Mouse (Mus musculus): ENCODE results near the gene Golga4. TPM values are rescaled to one million over a fixed set of nuclear protein-coding genes. Genes with fewer than 3 reads are reported as not detected.

Gene Golga4
- polyA plus RNA-seq, 1 experiment from 2014 or later: 41.5 TPM

- Histone ChIP-seq H3K9ac (ENCODE audit: low read depth, low read length) (no peak overlapping the region), H3K4me1 (ENCODE audit: control insufficient read depth, insufficient read depth, low read length) (peaks cover 9% of the 10 kb centered on the region), H3K27ac (ENCODE audit: low read length) (no peak overlapping the region), H3K36me3 (ENCODE audit: control insufficient read depth, insufficient read depth, low read length) (no peaks in the 10 kb centered on the region), H3K27me3 (ENCODE audit: control insufficient read depth, insufficient read depth, low read depth, low read length) (peaks cover 6% of the 10 kb centered on the region), H3K4me3 (ENCODE audit: low read depth, low read length) (no peak overlapping the region), H3K9me3 (replicated peaks; ENCODE audit: control insufficient read depth, low read length, poor library complexity, severe bottlenecking) (no peaks in the 10 kb centered on the region), H3K4me2 (ENCODE audit: low read length) (peak overlapping the region; percentile 21; the same call in 1 of the 2 replicates)
- no peak for ATAC-seq
- WGBS: 65% methylated on average over 20 of the region's 20 CpGs
Observed at GRCm38 (mm10) chr9:118611958-118612581, 106.0 kb downstream of the Golga4 start.

- H3K4me1 ChIP-seq (ENCODE audit: control insufficient read depth, insufficient read depth, low read length): no peaks in the 10 kb centered on the region; the same call in 1 of the 2 replicates
- no peak overlapping the region for H3K4me2 ChIP-seq (ENCODE audit: low read length)
- WGBS: 77% methylated on average over 5 of the region's 5 CpGs
- H3K27ac ChIP-seq (ENCODE audit: low read length): no peak overlapping the region
- no peaks in the 10 kb centered on the region for H3K9me3 ChIP-seq (replicated peaks; ENCODE audit: control insufficient read depth, low read length, poor library complexity, severe bottlenecking)
- H3K27me3 ChIP-seq (ENCODE audit: control insufficient read depth, insufficient read depth, low read depth, low read length): no peaks in the 10 kb centered on the region
- H3K4me3 ChIP-seq (ENCODE audit: low read depth, low read length): no peak overlapping the region
- no peaks in the 10 kb centered on the region for H3K36me3 ChIP-seq (ENCODE audit: control insufficient read depth, insufficient read depth, low read length)
- H3K9ac ChIP-seq (ENCODE audit: low read depth, low read length): no peak overlapping the region
- no peak for ATAC-seq
Observed at GRCm38 (mm10) chr9:118617237-118617636, 111.2 kb downstream of the Golga4 start.

- H3K4me1 ChIP-seq (ENCODE audit: control insufficient read depth, insufficient read depth, low read length): no peaks in the 10 kb centered on the region
- H3K9me3 ChIP-seq (replicated peaks; ENCODE audit: control insufficient read depth, low read length, poor library complexity, severe bottlenecking): no peaks in the 10 kb centered on the region
- H3K27me3 ChIP-seq (ENCODE audit: control insufficient read depth, insufficient read depth, low read depth, low read length): no peaks in the 10 kb centered on the region
- no peak overlapping the region for H3K9ac ChIP-seq (ENCODE audit: low read depth, low read length)
- ATAC-seq: no peak
- 96% methylated on average over 3 of the region's 3 CpGs for WGBS
- H3K4me2 ChIP-seq (ENCODE audit: low read length): no peak overlapping the region
- no peaks in the 10 kb centered on the region for H3K36me3 ChIP-seq (ENCODE audit: control insufficient read depth, insufficient read depth, low read length)
- no peak overlapping the region for H3K4me3 ChIP-seq (ENCODE audit: low read depth, low read length)
- no peak overlapping the region for H3K27ac ChIP-seq (ENCODE audit: low read length)
Observed at GRCm38 (mm10) chr9:118618732-118619250, 112.7 kb downstream of the Golga4 start.

GRCm38 (mm10) chr9:118620807-118621206 is 114.7 kb downstream of the Golga4 start:
- 60% methylated on average over 4 of the region's 4 CpGs for WGBS
- no peak overlapping the region for H3K9ac ChIP-seq (ENCODE audit: low read depth, low read length)
- ATAC-seq: no peak
- no peak overlapping the region for H3K27ac ChIP-seq (ENCODE audit: low read length)
- H3K4me2 ChIP-seq (ENCODE audit: low read length): no peak overlapping the region
- no peaks in the 10 kb centered on the region for H3K4me1 ChIP-seq (ENCODE audit: control insufficient read depth, insufficient read depth, low read length)
- H3K27me3 ChIP-seq (ENCODE audit: control insufficient read depth, insufficient read depth, low read depth, low read length): no peaks in the 10 kb centered on the region
- no peak overlapping the region for H3K4me3 ChIP-seq (ENCODE audit: low read depth, low read length)
- H3K9me3 ChIP-seq (replicated peaks; ENCODE audit: control insufficient read depth, low read length, poor library complexity, severe bottlenecking): no peaks in the 10 kb centered on the region
- no peaks in the 10 kb centered on the region for H3K36me3 ChIP-seq (ENCODE audit: control insufficient read depth, insufficient read depth, low read length)

GRCm38 (mm10) chr9:118621691-118622090 is 115.6 kb downstream of the Golga4 start:
- WGBS: 92% methylated on average over 6 of the region's 6 CpGs
- no peaks in the 10 kb centered on the region for H3K27me3 ChIP-seq (ENCODE audit: control insufficient read depth, insufficient read depth, low read depth, low read length)
- H3K4me3 ChIP-seq (ENCODE audit: low read depth, low read length): no peak overlapping the region
- no peak overlapping the region for H3K4me2 ChIP-seq (ENCODE audit: low read length)
- no peak overlapping the region for H3K27ac ChIP-seq (ENCODE audit: low read length)
- H3K9ac ChIP-seq (ENCODE audit: low read depth, low read length): no peak overlapping the region
- no peak for ATAC-seq
- no peaks in the 10 kb centered on the region for H3K9me3 ChIP-seq (replicated peaks; ENCODE audit: control insufficient read depth, low read length, poor library complexity, severe bottlenecking)
- no peaks in the 10 kb centered on the region for H3K4me1 ChIP-seq (ENCODE audit: control insufficient read depth, insufficient read depth, low read length)
- H3K36me3 ChIP-seq (ENCODE audit: control insufficient read depth, insufficient read depth, low read length): no peaks in the 10 kb centered on the region

GRCm38 (mm10) chr9:118622376-118623166 is 116.5 kb downstream of the Golga4 start:
- Histone ChIP-seq H3K36me3 (ENCODE audit: control insufficient read depth, insufficient read depth, low read length) (no peaks in the 10 kb centered on the region), H3K4me1 (ENCODE audit: control insufficient read depth, insufficient read depth, low read length) (no peaks in the 10 kb centered on the region), H3K4me2 (ENCODE audit: low read length) (no peak overlapping the region), H3K27ac (ENCODE audit: low read length) (no peak overlapping the region), H3K9me3 (replicated peaks; ENCODE audit: control insufficient read depth, low read length, poor library complexity, severe bottlenecking) (no peaks in the 10 kb centered on the region), H3K4me3 (ENCODE audit: low read depth, low read length) (no peak overlapping the region), H3K27me3 (ENCODE audit: control insufficient read depth, insufficient read depth, low read depth, low read length) (no peaks in the 10 kb centered on the region), H3K9ac (ENCODE audit: low read depth, low read length) (no peak overlapping the region)
- ATAC-seq: no peak
- 83% methylated on average over 18 of the region's 18 CpGs for WGBS

- Histone ChIP-seq H3K4me3 (ENCODE audit: low read depth, low read length) (no peak overlapping the region), H3K9me3 (replicated peaks; ENCODE audit: control insufficient read depth, low read length, poor library complexity, severe bottlenecking) (no peaks in the 10 kb centered on the region), H3K4me1 (ENCODE audit: control insufficient read depth, insufficient read depth, low read length) (no peaks in the 10 kb centered on the region), H3K27me3 (ENCODE audit: control insufficient read depth, insufficient read depth, low read depth, low read length) (no peaks in the 10 kb centered on the region), H3K9ac (ENCODE audit: low read depth, low read length) (no peak overlapping the region), H3K27ac (ENCODE audit: low read length) (no peak overlapping the region), H3K36me3 (ENCODE audit: control insufficient read depth, insufficient read depth, low read length) (no peaks in the 10 kb centered on the region), H3K4me2 (ENCODE audit: low read length) (no peak overlapping the region)
- ATAC-seq: no peak
- 76% methylated on average over 9 of the region's 9 CpGs for WGBS
Observed at GRCm38 (mm10) chr9:118623483-118623882, 117.4 kb downstream of the Golga4 start.

GRCm38 (mm10) chr9:118624146-118624545 is 118.1 kb downstream of the Golga4 start:
- no peak overlapping the region for H3K4me3 ChIP-seq (ENCODE audit: low read depth, low read length)
- H3K4me1 ChIP-seq (ENCODE audit: control insufficient read depth, insufficient read depth, low read length): no peaks in the 10 kb centered on the region
- H3K27me3 ChIP-seq (ENCODE audit: control insufficient read depth, insufficient read depth, low read depth, low read length): no peaks in the 10 kb centered on the region
- WGBS: 34% methylated on average over 7 of the region's 7 CpGs
- H3K36me3 ChIP-seq (ENCODE audit: control insufficient read depth, insufficient read depth, low read length): no peaks in the 10 kb centered on the region
- no peaks in the 10 kb centered on the region for H3K9me3 ChIP-seq (replicated peaks; ENCODE audit: control insufficient read depth, low read length, poor library complexity, severe bottlenecking)
- no peak overlapping the region for H3K9ac ChIP-seq (ENCODE audit: low read depth, low read length)
- ATAC-seq: no peak
- H3K4me2 ChIP-seq (ENCODE audit: low read length): no peak overlapping the region
- no peak overlapping the region for H3K27ac ChIP-seq (ENCODE audit: low read length)

- H3K27me3 ChIP-seq (ENCODE audit: control insufficient read depth, insufficient read depth, low read depth, low read length): no peaks in the 10 kb centered on the region
- 66% methylated on average over 6 of the region's 6 CpGs for WGBS
- no peaks in the 10 kb centered on the region for H3K4me1 ChIP-seq (ENCODE audit: control insufficient read depth, insufficient read depth, low read length)
- H3K9ac ChIP-seq (ENCODE audit: low read depth, low read length): no peak overlapping the region
- H3K9me3 ChIP-seq (replicated peaks; ENCODE audit: control insufficient read depth, low read length, poor library complexity, severe bottlenecking): no peaks in the 10 kb centered on the region
- no peaks in the 10 kb centered on the region for H3K36me3 ChIP-seq (ENCODE audit: control insufficient read depth, insufficient read depth, low read length)
- no peak for ATAC-seq
- no peak overlapping the region for H3K4me3 ChIP-seq (ENCODE audit: low read depth, low read length)
- no peak overlapping the region for H3K4me2 ChIP-seq (ENCODE audit: low read length)
- H3K27ac ChIP-seq (ENCODE audit: low read length): no peak overlapping the region
Observed at GRCm38 (mm10) chr9:118629763-118630379, 123.8 kb downstream of the Golga4 start.

Data from midbrain, embryonic 16.5 days (tissue).